Mouse (Mus musculus): ENCODE results near the gene Rraga.

The Rraga gene

GRCm38 (mm10) chr4:86575283-86575983 is at the start of gene Rraga:
TSS of gene Rraga (plus strand) at chr4:86575668.
- DNase-seq (ENCODE audit: low spot score) = peak; percentile 89

DNA sequence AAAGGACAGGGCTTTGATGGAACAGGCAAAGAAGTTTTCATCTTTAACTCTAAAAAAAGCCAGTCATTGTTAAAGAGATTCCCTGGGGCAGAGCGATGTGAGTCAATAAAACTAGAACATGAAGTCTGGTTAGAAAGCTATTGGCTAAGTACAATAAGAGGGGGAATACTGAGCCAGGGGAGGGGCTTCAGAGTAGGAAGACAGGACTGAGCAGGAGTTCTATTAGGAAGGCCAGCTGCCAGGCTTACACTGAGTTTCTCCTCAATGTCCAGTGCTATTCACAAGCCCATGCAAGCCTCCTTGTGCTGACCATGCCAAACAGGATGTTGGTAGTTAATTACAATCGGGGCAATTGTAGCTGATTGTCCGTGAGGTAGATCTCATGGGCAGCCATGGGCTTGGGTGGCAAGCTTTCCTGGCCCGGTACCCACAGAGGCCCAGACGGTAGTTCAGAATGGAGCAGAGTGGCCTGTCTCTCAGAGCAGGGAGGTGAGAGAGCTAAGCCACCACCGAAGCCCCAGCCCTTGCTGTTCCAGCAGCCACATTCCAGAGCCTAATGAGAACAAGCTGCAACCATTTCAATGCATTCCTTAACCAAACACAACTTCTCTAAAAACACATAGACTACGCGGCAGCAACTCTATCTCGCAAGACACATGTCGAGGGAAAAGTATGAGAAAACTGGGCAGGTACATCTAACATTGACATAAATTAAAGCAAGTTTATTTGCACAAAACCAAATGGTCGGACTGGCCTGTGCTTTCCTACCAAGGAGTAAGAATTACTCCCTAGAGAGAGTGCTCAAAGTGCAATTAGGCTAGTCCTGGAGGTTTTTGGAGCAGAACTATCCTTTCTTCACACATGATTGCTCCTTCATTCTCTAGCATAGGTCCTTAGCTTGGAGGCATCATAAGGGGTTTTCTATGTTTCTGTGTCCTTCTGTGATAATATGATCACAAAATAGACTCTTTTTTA is 48.0 kb upstream of the Rraga start:
- no peak for DNase-seq (ENCODE audit: low spot score)

GRCm38 (mm10) chr4:86529161-86529560 is 46.3 kb upstream of the Rraga start:
- DNase-seq (ENCODE audit: low spot score) = no peak

DNA sequence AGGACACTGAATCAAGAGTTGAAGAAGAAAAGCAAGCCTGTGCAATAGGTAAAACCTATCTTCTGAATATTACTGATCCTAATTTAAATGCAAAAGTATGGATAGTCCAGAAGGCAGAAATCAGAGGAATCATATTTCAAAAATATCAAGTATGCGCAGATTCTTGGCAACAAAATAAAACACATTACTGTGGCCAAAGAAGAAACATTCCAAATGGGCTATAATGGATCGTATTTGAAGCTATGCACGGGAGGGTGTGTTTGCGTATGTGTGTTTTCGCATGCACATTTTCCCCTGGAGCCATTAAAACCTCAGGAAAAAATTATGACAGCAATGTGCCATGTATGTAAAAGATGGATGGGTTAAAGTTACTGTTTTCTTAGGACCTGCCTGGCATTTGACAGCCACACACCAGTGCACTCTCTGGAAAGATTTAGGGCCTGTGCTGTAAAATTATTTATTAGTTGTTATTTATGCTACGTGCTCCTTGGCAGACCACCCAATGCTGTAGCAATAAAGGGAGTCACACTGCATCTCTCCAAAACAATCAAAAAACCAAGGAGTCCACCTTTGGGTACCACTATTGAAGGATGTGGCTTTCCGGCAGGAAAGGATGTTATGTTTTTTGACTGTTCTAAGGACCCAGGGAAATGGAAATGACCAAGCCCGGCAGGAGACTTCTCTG is 41.9 kb upstream of the Rraga start:
- DNase-seq (ENCODE audit: low spot score) = no peak

DNA sequence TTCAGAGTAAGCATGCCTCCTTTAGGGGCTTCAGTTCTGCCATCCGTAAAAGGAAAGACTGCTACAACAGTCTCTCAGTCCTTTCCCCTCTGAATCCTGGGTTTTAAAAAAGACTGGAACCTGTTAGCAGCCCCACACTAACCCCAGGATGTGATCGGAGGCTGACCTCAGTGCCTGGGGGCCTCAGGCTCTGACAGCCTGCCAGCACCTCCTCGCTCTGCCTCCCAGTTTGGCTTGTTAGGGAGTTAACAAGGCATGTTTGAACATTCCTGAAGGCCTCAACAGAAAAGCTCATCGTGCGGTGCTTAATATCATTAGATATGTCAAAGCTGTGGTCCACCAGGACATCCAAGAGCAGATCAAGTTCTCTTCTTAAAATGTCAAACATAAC is 41.4 kb upstream of the Rraga start:
- DNase-seq (ENCODE audit: low spot score) = no peak

DNA sequence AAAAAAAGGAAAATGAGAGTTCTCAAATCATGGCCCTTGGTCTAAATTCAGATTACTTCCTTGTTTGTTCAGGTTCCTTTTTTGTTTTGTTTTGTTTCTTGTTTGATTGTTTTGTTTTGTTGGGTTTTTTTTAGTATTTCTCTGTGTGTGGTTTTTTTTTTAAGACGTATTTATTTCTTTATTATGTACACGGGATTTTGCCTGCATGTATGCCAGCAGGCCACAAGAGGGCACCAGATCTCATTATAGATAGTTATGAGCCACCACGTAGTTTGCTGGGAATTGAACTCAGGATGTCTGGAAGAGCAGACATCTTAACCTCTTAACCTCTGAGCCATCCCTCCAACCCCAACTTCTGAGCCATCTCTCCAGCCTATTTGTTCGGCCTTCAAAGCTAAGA is 37.5 kb upstream of the Rraga start:
- DNase-seq (ENCODE audit: low spot score) = no peak

DNA sequence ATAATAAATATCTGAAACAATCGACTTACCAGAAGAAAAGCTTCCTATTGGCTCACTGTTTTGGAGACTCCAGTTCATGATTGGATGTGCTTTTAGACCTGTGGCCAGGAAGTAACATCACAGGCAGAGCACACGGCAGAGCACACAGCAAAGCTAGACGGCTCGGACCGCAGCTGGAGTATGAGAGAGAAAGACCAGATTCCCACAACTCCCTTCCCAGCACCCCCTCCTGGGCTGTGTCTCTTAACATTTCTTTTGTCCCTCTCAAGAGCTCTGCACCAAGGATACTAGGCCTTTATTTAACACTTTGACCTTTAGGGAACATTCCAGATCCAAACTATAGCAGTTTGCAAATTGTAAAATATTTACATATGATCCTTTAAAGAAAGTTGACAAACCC is 36.5 kb upstream of the Rraga start:
- DNase-seq (ENCODE audit: low spot score) = no peak

DNA sequence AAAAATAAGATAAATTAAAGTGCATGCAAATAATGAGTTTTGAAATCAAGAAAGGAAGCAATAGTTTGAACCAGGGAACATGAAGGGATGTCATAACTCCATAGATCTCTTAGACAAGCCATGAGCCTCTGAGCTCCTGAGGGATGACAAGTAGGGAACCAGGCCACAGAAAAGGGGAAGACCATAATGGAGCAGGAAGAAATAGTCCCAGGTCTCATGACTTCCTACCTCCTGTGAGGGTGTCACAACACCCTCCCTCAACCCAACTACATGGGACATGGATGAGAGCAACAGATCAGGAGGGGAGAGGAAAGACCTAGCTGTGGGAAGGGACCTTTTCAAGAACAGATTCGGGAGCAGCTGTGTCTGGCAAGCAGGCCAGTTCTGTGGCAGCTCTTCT is 33.9 kb upstream of the Rraga start:
- DNase-seq (ENCODE audit: low spot score) = no peak

- DNase-seq (ENCODE audit: low spot score) = no peak
Measured at GRCm38 (mm10) chr4:86543999-86544398, 31.5 kb upstream of the Rraga start.

DNA sequence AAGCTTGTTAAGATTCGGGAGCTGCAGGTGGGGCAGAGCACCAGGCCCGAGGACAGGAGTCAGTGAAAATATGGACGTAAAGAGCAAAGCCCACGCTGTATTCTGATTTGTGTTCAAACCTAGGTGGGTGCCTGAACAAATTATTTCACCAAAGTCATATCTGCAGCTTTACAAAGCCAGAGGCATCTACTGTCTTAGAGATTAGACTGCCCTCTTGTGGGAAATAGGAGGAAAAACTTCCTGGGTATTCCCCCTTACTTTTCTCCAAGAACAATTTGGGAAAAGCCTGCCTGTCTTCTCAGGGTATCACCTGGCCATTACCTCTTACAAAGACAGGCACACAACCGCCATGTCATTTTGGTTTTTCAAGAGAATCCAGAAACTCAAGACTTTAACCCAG is 29.9 kb upstream of the Rraga start:
- DNase-seq (ENCODE audit: low spot score) = no peak

DNA sequence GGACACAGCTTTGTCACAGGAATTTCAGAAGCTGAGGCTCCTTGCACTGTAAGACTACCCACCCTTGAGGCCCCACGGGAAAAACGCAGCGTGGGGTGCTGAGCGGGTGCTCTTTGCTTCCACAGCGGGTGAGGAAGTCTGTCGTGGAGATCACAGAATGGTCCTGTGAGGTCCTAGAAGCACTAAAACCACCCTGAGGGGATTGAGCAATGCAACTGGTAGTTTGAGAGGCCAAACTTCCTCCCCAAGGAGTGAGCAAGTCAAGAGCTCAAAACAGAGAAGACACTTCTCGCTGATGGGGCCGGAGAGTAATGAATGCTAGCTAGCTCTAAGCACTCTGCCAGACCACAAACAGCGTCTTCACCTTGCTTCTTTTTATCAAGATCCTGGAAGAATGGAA is 27.1 kb upstream of the Rraga start:
- DNase-seq (ENCODE audit: low spot score) = no peak

- no peak for DNase-seq (ENCODE audit: low spot score)
Measured at GRCm38 (mm10) chr4:86555035-86555707, 20.3 kb upstream of the Rraga start.

DNA sequence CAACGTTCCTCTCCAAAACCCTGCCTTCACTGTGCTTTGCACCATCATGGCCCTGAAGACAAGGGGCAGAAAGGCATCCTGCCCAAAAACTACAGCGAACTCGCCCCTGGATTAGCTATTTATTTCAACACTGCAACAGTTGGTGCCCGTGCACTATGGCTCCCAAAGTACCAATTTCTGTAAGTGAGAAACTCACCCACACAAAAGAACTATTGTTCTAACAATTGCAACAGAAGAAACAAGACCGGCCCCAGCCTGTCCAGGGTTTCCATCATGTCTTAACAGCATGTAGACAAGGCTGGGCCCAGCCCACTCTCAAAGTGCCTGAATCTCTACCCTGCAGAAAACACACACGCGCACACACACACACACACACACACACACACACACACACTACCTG is 18.1 kb upstream of the Rraga start:
- DNase-seq (ENCODE audit: low spot score) = no peak

GRCm38 (mm10) chr4:86558228-86558627 is 17.2 kb upstream of the Rraga start, which contains the start of gene Saxo1:
TSS of gene Saxo1 (minus strand) at chr4:86558328.
- DNase-seq (ENCODE audit: low spot score) = no peak

- no peak for DNase-seq (ENCODE audit: low spot score)
Measured at GRCm38 (mm10) chr4:86559006-86559405, 16.5 kb upstream of the Rraga start.

DNA sequence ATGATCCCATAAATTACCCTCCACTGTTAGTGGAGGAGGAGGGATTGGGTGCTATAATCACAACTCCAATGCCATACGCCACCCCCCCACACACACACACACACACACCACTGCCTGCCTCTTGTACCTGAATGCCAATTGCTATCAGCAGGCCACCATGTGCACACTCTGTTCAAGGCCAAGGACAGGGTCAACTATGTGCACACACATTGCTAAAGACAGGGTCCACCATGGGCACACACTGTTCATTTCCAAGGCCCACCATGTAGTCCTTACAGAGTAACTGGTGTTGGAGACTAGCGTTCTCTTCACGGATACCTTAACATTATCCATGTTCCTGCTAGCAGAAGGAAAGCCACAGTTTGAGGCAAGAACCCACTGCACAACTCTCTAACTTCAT is 14.4 kb upstream of the Rraga start:
- DNase-seq (ENCODE audit: low spot score) = no peak

DNA sequence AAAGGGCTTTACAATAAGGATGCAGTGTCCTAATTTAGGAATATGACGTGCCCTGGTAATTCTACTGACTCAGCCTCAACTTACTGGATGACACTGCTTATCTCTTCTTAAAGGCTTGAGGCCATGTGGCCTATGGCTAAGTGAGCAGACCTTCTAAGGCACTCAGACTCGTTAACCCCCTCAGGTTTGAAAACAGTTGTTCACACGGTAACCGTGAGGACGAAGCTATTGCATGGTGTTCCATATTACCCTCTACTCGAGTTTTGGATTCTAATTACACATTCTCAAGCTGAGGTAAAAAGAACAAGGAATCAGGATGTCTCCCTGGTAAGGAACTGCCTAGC is 557 bp upstream of the Rraga start:
- no peak for DNase-seq (ENCODE audit: low spot score)

DNA sequence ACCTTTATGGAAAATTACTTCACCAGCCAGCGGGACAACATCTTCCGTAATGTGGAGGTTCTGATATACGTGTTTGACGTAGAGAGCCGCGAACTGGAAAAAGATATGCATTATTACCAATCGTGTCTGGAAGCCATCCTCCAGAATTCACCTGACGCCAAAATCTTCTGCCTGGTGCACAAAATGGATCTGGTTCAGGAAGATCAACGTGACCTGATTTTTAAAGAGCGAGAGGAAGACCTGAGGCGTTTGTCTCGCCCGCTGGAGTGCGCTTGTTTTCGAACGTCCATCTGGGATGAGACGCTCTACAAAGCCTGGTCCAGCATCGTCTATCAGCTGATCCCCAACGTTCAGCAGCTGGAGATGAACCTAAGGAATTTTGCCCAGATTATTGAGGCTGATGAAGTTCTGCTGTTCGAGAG is 663 bp downstream of the Rraga start:
- DNase-seq (ENCODE audit: low spot score) = no peak

GRCm38 (mm10) chr4:86576630-86577225 is 1.3 kb downstream of the Rraga start:
- no peak for DNase-seq (ENCODE audit: low spot score)

DNA sequence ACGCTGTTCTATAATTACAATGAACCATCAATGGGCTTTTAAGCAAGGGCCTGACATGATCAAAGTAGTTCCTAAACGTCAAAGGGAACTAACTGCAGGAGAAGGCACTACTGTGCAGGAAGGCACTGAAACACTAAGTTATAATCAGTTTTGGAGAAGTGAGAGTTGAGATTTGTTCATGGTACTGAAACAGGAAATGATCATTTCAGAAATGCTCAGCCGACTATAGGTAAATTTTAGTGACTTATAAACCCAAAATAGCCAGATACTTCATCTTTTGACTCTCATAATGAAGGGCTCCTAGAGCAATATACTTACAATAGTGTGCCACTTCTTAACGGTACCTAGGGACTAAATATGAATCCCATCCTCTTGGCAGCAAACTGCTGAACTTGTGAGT is 4.6 kb downstream of the Rraga start:
- DNase-seq (ENCODE audit: low spot score) = no peak

DNA sequence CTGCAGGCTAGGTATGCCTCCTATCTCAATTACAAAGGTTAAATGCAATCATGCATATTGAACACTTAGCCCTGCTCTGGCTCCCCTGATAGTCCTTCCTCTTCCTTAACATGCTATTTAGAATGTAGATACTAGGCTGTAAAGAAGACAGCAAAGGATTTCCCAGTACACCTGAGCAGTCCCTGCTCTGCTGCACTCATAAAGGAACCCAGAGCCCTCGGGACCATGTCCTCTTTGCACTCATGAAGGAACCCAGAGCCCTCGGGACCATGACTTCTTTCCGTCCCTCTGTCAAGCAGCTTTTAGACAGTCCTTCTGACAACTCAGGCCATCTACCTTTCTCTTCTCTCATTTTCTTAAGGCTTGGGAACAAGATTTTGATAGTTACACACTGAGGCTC is 5.1 kb downstream of the Rraga start:
- DNase-seq (ENCODE audit: low spot score) = no peak

- no peak for DNase-seq (ENCODE audit: low spot score)
Measured at GRCm38 (mm10) chr4:86588236-86588635, 12.8 kb downstream of the Rraga start.

Measured in left cerebral cortex, adult 11 months (tissue).